Mouse (Mus musculus): Measurements from ENCODE around the gene Acin1.

Acin1 gene

GRCm38 (mm10) chr14:54698733-54699132 is 12.0 kb upstream of the Acin1 start, which contains the start of gene Gm29776:
Gene Gm29776 (minus strand): TSS chr14:54698833.
- no peak for DNase-seq (ENCODE audit: low read depth, low spot score)

DNA sequence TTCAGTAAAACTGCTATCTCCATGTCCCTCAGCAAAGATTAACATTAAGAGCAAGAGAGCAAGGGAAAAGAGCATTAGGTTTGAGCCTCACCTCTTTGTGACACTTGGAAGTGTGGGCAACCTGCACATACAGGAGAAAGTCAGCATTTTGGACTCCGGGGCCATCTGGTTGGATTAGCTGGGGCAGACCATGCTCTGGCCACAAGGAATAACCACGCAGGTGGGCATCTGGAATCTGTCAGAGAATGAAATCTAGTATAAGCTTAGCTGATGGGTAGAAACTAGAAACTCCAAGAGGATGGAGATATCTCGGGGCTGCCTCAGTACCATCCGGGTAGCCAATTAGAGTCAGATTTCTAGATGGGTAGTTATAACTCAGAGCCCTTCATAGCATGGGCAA is 10.0 kb upstream of the Acin1 start:
- no peak for DNase-seq (ENCODE audit: low read depth, low spot score)

GRCm38 (mm10) chr14:54695042-54695441 is 8.3 kb upstream of the Acin1 start:
- DNase-seq (ENCODE audit: low read depth, low spot score) = no peak

- DNase-seq (ENCODE audit: low read depth, low spot score) = no peak
Observed at GRCm38 (mm10) chr14:54687251-54687650, 520 bp upstream of the Acin1 start.

DNA sequence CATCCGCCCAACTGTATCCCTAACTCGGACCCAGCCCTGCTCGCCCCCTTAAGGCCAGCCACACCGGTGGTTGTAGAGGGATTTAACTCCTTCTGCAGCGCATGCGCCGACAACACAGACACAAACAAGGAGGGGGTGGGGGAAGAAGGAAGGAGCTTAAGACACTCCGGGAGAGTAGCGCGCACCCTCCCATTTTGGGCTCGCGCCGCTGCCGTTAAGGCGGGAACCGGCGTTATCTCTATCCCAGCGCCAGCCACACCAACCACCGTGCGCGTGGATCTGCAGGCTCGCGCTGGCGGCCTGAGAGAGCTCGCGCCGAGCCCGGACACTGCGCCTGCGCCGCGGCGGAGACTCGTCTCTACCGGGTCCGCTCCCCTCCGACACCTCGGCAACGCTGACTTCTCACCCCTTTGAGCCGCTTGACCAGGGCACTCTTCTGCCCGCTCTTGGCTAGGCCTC is 639 bp downstream of the Acin1 start, which contains the start of gene 1700123O20Rik:
1700123O20Rik (plus strand) TSS at position 154 of the 459 bp plus-strand sequence.
- DNase-seq (ENCODE audit: low read depth, low spot score) = peak; percentile 77

GRCm38 (mm10) chr14:54685471-54685870 is 1.3 kb downstream of the Acin1 start:
- DNase-seq (ENCODE audit: low read depth, low spot score) = no peak

- DNase-seq (ENCODE audit: low read depth, low spot score) = no peak
Observed at GRCm38 (mm10) chr14:54682396-54682795, 4.3 kb downstream of the Acin1 start.

DNA sequence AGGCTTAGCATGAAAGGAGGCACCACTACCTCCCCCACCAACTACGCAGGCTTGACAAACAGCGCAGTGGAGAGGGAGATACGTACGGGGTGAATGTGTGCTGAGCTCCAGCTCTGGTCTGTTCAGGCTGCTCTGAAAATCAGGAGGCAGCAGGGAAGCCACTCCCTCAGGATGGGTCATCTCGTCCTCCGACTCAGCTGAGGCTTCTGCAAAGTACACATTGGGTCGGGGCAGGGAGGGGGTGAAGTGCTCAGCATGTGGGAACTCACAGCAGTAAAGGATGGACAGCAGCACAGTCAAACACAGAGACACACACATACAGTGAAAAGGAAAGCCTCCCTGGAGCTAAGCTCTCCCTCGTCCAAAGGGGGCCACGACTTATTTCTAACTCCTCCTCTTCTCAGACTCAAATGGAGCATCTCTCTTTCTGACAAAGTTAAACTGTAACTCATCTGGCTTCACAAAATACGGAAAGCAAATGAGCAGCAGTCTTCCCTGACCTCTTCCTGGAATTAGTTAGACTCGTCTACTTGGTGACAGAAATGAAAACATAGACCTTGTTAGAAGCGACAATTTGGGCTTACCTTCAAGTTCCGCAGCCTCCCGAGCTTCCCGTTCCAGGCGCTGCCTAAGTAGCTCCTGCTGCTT is 8.0 kb downstream of the Acin1 start:
- no peak for DNase-seq (ENCODE audit: low read depth, low spot score)

- DNase-seq (ENCODE audit: low read depth, low spot score) = no peak
Observed at GRCm38 (mm10) chr14:54676290-54676689, 10.4 kb downstream of the Acin1 start.

- DNase-seq (ENCODE audit: low read depth, low spot score) = no peak
Observed at GRCm38 (mm10) chr14:54674317-54674716, 12.4 kb downstream of the Acin1 start.

- no peak for DNase-seq (ENCODE audit: low read depth, low spot score)
Observed at GRCm38 (mm10) chr14:54669381-54669780, 17.4 kb downstream of the Acin1 start.

- no peak for DNase-seq (ENCODE audit: low read depth, low spot score)
Observed at GRCm38 (mm10) chr14:54664477-54665222, 22.1 kb downstream of the Acin1 start.

GRCm38 (mm10) chr14:54660009-54660408 is 26.7 kb downstream of the Acin1 start:
- no peak for DNase-seq (ENCODE audit: low read depth, low spot score)

GRCm38 (mm10) chr14:54653496-54653895 is 33.2 kb downstream of the Acin1 start:
- peak; percentile 76 for DNase-seq (ENCODE audit: low read depth, low spot score)

DNA sequence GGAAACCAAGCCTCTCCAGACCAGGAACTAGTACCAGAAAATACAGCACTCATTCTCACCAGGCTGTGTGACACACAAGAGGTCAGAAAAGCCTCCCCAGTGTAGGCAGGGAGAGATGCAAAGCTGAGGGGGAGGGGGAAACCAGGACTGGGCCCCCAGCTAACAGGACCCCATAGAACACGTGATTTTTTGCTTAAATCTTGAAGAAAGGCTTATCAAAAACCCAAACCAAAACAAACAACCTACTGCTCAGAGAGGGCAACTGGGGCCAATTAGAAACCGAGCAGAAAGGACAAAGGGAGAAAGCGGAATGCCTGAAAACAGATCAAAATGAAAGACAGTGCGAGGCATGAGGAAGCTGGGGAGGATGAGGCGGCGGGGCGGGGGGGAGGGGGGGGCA is 33.9 kb downstream of the Acin1 start:
- no peak for DNase-seq (ENCODE audit: low read depth, low spot score)

GRCm38 (mm10) chr14:54651556-54651955 is 35.2 kb downstream of the Acin1 start:
- DNase-seq (ENCODE audit: low read depth, low spot score) = no peak

DNA sequence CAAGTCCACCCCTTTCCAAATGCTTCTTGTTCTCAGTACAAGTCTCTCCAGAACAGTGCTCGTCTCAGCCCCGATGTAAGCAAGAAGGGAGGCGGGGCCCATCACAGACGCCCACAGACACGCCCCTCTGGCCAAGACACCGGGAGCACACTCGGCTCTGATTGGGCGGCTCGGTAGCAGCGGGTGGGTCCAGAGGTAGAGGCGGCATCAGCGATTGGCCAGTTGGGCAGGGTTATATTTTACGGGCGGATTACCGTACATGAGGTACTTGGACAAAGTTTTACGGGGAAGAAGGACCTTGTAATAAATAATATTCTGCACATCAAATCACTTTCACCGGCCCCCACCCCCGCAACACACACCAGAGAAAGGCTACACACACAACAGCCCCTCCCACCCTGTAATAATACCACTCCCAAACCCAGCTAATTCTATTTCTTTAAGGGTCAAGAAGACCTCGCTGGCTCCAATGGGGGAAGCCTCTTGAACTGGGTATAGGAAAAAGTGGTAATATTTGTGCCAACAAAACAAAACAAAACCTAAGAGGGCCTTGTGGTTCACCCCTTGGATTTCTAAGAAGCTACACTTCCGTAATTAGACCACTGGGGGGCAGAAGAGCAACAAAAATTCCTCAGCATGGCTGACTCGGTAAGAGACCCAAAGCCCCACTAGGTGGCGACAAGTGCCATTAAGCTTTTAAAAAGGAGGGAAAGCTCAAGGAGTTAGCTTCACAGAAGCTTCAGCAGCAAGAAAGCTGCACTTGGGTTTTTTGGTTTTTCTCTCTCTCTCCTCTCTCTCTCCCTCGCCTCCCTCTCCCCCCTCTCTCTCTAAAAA is 35.9 kb downstream of the Acin1 start:
- peak; percentile 80 for DNase-seq (ENCODE audit: low read depth, low spot score)

DNA sequence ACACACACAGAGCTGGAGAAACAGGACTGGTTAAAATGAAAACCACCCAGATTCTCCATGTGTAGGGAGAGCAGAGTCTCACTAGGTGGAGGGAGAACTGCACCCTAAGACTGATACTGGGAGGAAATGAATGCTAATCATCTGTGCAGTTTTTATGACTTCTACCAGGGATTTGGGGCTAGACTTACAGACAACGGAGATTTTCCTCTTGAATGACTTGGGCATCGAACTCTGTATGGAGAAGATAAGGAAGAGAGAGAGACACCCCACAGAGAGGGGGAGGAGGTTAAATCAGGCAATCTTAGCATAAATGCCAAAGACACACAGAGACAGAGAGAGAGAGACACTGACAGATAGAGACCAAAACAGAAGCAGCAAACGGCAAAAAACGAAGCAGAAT is 38.8 kb downstream of the Acin1 start:
- no peak for DNase-seq (ENCODE audit: low read depth, low spot score)

DNA sequence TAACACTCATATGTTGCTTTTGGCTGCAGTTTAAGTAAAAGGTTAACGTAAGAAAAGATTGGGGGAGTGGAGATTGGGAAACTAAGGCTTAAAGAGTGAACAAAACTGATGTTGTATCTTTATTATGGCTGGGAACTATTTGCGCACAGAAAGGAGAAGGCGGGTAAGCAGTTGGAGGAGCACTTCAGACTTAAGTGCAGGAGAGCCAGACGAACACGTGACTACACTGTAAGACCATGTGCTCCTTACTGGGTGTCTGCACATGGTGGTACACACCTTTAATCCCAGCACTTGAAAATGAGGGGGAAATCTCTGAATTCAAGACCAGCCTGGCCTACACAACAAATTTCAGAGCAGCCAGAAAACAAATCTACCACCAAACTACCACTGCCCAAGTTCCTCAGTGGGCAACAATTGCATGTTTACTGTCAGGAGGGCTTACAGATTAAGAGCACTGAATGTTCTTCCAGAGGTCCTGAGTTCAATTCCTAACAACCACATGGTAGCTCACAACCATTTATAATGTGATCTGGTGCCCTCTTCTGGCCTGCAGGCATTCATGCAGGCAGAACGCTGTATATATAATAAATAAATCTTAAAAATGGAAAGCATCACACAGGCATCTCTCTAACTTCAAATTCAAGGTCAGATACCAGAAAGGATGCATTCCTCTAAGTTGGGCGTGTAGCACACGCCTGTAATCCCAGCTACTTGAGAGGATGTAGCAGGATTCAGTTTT is 39.7 kb downstream of the Acin1 start:
- no peak for DNase-seq (ENCODE audit: low read depth, low spot score)

DNA sequence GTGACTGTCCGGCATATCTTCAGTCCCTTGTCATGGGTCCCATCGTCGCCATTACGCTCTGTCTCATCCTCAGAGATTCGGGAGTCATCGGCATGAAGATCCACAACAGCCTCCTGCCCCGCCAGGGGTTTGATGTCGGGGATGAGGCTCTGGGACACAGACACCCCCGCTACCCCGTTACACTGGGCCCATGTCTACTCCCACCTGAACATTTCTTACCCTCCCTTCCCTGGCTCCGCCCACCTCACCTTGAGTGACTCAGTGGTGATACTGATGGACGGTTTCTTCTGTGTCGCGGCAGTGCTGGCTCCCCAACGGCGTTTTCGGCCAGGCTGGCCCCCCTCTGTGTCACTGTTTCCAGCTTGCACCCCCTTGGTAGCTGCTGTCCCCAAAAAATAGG is 40.3 kb downstream of the Acin1 start:
- DNase-seq (ENCODE audit: low read depth, low spot score) = no peak

GRCm38 (mm10) chr14:54644294-54644693 is 42.4 kb downstream of the Acin1 start:
- no peak for DNase-seq (ENCODE audit: low read depth, low spot score)

Measured in brain, embryonic 18.5 days (tissue).